Mouse (Mus musculus): ENCODE measurements around the gene Cfap299. TPM values are rescaled to one million over a fixed set of nuclear protein-coding genes. Genes with fewer than 3 reads are reported as not detected.

The Cfap299 gene
- total and polyA plus RNA-seq, 3 experiments: not detected

DNA sequence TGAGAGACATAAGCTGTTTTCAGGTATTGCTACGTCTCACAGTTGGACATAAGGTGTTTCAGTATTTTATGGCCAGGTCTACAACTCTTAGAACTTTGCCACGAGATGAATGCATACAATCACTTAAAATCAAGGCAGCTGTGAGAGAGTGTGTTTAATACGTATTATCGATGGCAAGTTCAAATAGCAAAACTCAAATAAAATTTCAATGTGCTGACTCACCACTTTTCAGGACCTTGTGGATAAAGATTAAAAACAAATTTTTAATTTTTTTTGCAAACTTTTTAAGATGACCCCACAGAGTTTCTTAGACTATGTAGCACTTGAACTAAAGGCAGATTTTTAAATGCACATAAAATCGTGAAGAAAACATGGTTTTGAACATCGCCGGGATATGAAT is 30.8 kb downstream of the Cfap299 start:
- H3K9me3 ChIP-seq (replicated peaks; ENCODE audit: low read length): no peaks in the 10 kb centered on the region
- dilution Hi-C loops (cut with MboI; ENCODE audit: extremely low pct_ligation_motif_present, extremely low pct_unique_long_range_greater_than_20kb, low sequenced_read_pairs) (no loop called here), in situ Hi-C loops (cut with MboI; ENCODE audit: low pct_ligation_motif_present, low pct_unique_long_range_greater_than_20kb, low sequenced_read_pairs) (no loop called here)
- H3K4me1 ChIP-seq (ENCODE audit: control insufficient read depth in 1 of 2, insufficient read depth in 2 of 2): 0 out of 4 replicates have a peak, but pooled peaks cover 0 to under 1% of the 10 kb centered on the region in 2 experiments
- no peak overlapping the region for H3K4me2 ChIP-seq (ENCODE audit: insufficient read depth, low read depth, poor library complexity, severe bottlenecking)
- no peaks in the 10 kb centered on the region for H3K36me3 ChIP-seq (replicated peaks in 1 of 2; ENCODE audit: control insufficient read depth in 1 of 2, insufficient read depth in 1 of 2, low read length in 1 of 2)
- H3K27ac ChIP-seq (ENCODE audit: insufficient read depth, low read depth): no peak overlapping the region
- H3K27me3 ChIP-seq (replicated peaks): no peaks in the 10 kb centered on the region
- TF ChIP-seq MAFK (IDR thresholded peaks at IDR 0.05; ENCODE audit: insufficient replicate concordance, low read length) (peak; percentile 75), MAZ (IDR thresholded peaks at IDR 0.05; ENCODE audit: low read depth, low read length) (no peak)
- H3K4me3 ChIP-seq (replicated peaks in 1 of 3; ENCODE audit: low read depth in 2 of 3, low read length in 2 of 3, poor library complexity in 1 of 3): no peak overlapping the region
- no peak for DNase-seq (ENCODE audit: extremely low read depth)
- no peak overlapping the region for H3K9ac ChIP-seq (ENCODE audit: insufficient read depth, low read depth)
- H3K79me2 ChIP-seq (replicated peaks; ENCODE audit: control insufficient read depth, extremely low read depth, insufficient read depth, poor library complexity, severe bottlenecking): no peaks in the 10 kb centered on the region

DNA sequence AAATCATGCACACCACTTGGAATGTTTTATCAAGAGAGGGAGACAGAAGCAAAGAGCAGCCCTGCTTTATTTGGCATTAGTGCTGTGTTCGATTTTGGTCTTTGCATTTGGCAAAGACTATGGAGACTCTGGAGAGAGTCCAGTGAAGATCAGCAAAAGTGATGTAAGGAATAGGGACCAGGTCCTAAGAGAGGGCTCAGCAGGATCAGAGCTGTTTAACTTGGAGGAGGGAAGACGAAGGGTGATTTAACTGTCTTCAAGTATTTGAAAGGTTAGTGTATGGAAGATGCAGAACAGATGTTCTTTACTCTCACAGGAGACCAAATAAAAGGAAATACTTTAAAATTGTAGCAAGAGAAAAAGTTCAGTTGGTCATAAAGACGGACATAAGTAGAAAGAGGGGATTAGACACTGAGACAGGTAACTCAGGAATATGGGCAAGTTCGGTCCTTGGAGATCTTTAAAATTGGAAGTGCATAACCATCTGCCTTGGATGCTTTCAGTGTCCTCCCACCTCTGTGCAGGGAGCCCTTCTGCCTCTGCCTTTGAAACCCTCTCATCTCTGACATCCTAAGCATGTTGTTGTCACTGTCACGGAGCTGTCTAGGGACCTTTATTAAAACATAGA is 31.8 kb downstream of the Cfap299 start:
- H3K27ac ChIP-seq (ENCODE audit: insufficient read depth, low read depth): no peak overlapping the region
- no peaks in the 10 kb centered on the region for H3K79me2 ChIP-seq (replicated peaks; ENCODE audit: control insufficient read depth, extremely low read depth, insufficient read depth, poor library complexity, severe bottlenecking)
- no peak for TF ChIP-seq UBTF (IDR thresholded peaks at IDR 0.05; ENCODE audit: low read depth, low read length)
- no peak for DNase-seq (ENCODE audit: extremely low read depth)
- H3K9me3 ChIP-seq (replicated peaks; ENCODE audit: low read length): no peaks in the 10 kb centered on the region
- H3K4me3 ChIP-seq (replicated peaks in 1 of 3; ENCODE audit: low read depth in 2 of 3, low read length in 2 of 3, poor library complexity in 1 of 3): no peak overlapping the region
- in situ Hi-C loops (cut with MboI; ENCODE audit: low pct_ligation_motif_present, low pct_unique_long_range_greater_than_20kb, low sequenced_read_pairs) (no loop called here), dilution Hi-C loops (cut with MboI; ENCODE audit: extremely low pct_ligation_motif_present, extremely low pct_unique_long_range_greater_than_20kb, low sequenced_read_pairs) (no loop called here)
- peaks cover 0 to 6% of the 10 kb centered on the region in 2 experiments; a peak in 1 of 4 replicates for H3K4me1 ChIP-seq (ENCODE audit: control insufficient read depth in 1 of 2, insufficient read depth in 2 of 2)
- no peaks in the 10 kb centered on the region for H3K27me3 ChIP-seq (replicated peaks)
- no peak overlapping the region for H3K9ac ChIP-seq (ENCODE audit: insufficient read depth, low read depth)
- H3K36me3 ChIP-seq (replicated peaks in 1 of 2; ENCODE audit: control insufficient read depth in 1 of 2, insufficient read depth in 1 of 2, low read length in 1 of 2): no peaks in the 10 kb centered on the region
- H3K4me2 ChIP-seq (ENCODE audit: insufficient read depth, low read depth, poor library complexity, severe bottlenecking): no peak overlapping the region

DNA sequence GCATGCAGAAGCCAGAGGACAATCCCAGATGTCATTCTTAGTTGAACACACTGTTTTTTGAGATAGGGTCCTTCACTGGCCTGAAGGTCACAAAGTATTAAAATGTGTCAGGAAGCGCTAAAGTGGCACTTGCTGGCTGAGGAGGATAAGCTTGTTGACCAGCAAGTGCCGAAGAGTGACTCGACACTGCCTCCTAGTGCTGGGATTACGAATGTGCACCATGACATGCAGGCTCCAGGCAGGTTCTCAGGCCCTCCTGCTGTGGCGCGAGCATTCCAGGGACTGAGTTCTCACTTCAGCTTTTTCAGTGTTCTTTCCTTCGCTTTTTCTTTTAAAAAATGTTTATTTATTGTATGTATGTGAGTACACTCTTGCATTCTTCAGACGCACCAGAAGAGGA is 34.3 kb downstream of the Cfap299 start:
- H3K79me2 ChIP-seq (replicated peaks; ENCODE audit: control insufficient read depth, extremely low read depth, insufficient read depth, poor library complexity, severe bottlenecking): no peaks in the 10 kb centered on the region
- no peak overlapping the region for H3K9ac ChIP-seq (ENCODE audit: insufficient read depth, low read depth)
- no peak overlapping the region for H3K4me3 ChIP-seq (replicated peaks in 1 of 3; ENCODE audit: low read depth in 2 of 3, low read length in 2 of 3, poor library complexity in 1 of 3)
- H3K36me3 ChIP-seq (replicated peaks in 1 of 2; ENCODE audit: control insufficient read depth in 1 of 2, insufficient read depth in 1 of 2, low read length in 1 of 2): no peaks in the 10 kb centered on the region
- H3K4me1 ChIP-seq (ENCODE audit: control insufficient read depth in 1 of 2, insufficient read depth in 2 of 2): peaks cover 0 to 6% of the 10 kb centered on the region in 2 experiments; a peak in 1 of 4 replicates
- in situ Hi-C loops (cut with MboI; ENCODE audit: low pct_ligation_motif_present, low pct_unique_long_range_greater_than_20kb, low sequenced_read_pairs) (no loop called here), dilution Hi-C loops (cut with MboI; ENCODE audit: extremely low pct_ligation_motif_present, extremely low pct_unique_long_range_greater_than_20kb, low sequenced_read_pairs) (no loop called here)
- no peak overlapping the region for H3K4me2 ChIP-seq (ENCODE audit: insufficient read depth, low read depth, poor library complexity, severe bottlenecking)
- H3K27ac ChIP-seq (ENCODE audit: insufficient read depth, low read depth): no peak overlapping the region
- DNase-seq (ENCODE audit: extremely low read depth): peak; percentile 43
- H3K9me3 ChIP-seq (replicated peaks; ENCODE audit: low read length): no peaks in the 10 kb centered on the region
- TF ChIP-seq NELFE (IDR thresholded peaks at IDR 0.05; ENCODE audit: low read depth, low read length) (no peak), RCOR1 (conservative IDR thresholded peaks at IDR 0.05; ENCODE audit: low read depth, low read length) (no peak), RAD21 (IDR thresholded peaks at IDR 0.05; ENCODE audit: low read depth, low read length) (peak; percentile 45), TCF12 (IDR thresholded peaks at IDR 0.05; ENCODE audit: low read depth, low read length) (no peak), SMC3 (IDR thresholded peaks at IDR 0.05; ENCODE audit: low read depth, low read length) (peak; percentile 37), CTCF (conservative IDR thresholded peaks at IDR 0.05 in 1 of 2, IDR thresholded peaks at IDR 0.05 in 1 of 2; ENCODE audit: low read depth in 2 of 2, low read length in 2 of 2) (peak; percentile 53 to 67; a peak in 3 of 4 replicates)
- H3K27me3 ChIP-seq (replicated peaks): no peaks in the 10 kb centered on the region
